Mouse (Mus musculus): ENCODE results near the gene Myo16. TPM values are rescaled to one million over a fixed set of nuclear protein-coding genes. Genes with fewer than 3 reads are reported as not detected.

Myo16 gene
- total and polyA plus RNA-seq, 3 experiments, result not detected

DNA sequence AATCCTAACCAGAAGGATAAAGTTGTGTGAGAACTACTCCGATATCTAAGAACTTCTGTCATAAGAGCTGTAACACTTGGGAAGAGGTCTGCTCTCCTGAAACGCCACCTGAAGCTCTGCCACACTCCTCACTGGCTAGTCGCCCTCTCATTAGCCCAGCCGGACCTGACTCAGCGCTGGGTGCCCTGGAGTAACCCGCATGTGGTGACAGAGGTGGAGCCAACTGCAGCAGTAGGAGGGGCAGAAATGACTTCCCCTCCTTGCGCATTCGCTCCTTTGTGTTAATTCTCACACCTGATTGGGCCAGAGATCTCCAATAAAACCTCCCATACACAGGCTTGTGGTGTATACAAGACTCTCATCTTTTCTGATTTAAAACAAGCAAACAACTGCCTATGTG is 14.2 kb upstream of the Myo16 start:
- no peak for DNase-seq (ENCODE audit: low read depth, low spot score)
- Histone ChIP-seq H3K36me3 (ENCODE audit: control insufficient read depth in 1 of 2, insufficient read depth in 2 of 2, low read length in 2 of 2) (no peaks in the 10 kb centered on the region), H3K79me2 (ENCODE audit: control insufficient read depth, insufficient read depth, low read length, poor library complexity) (no peaks in the 10 kb centered on the region), H3K9me3 (replicated peaks; ENCODE audit: insufficient read depth, low read length) (no peaks in the 10 kb centered on the region), H3K4me3 (ENCODE audit: control insufficient read depth in 1 of 2, insufficient read depth in 1 of 2, low read depth in 2 of 2, low read length in 2 of 2) (no peak overlapping the region), H3K27me3 (ENCODE audit: control insufficient read depth in 1 of 2, insufficient read depth in 2 of 2, low read length in 2 of 2) (no peaks in the 10 kb centered on the region), H3K27ac (ENCODE audit: control insufficient read depth, low read depth, low read length) (no peak overlapping the region), H3K9ac (ENCODE audit: control insufficient read depth, low read depth, low read length, poor library complexity, severe bottlenecking) (no peak overlapping the region), H3K4me1 (ENCODE audit: control insufficient read depth in 1 of 2, insufficient read depth in 2 of 2, low read length in 2 of 2) (no peaks in the 10 kb centered on the region)
- TF ChIP-seq EP300 (IDR thresholded peaks at IDR 0.05; ENCODE audit: low read depth in 1 of 2, low read length in 2 of 2) (no peak), ETS1 (IDR thresholded peaks at IDR 0.05; ENCODE audit: low read depth, low read length) (no peak), JUND (IDR thresholded peaks at IDR 0.05; ENCODE audit: low read depth, low read length) (no peak)

- Histone ChIP-seq H3K36me3 (ENCODE audit: control insufficient read depth in 1 of 2, insufficient read depth in 2 of 2, low read length in 2 of 2) (no peaks in the 10 kb centered on the region), H3K79me2 (ENCODE audit: control insufficient read depth, insufficient read depth, low read length, poor library complexity) (no peaks in the 10 kb centered on the region), H3K27me3 (ENCODE audit: control insufficient read depth in 1 of 2, insufficient read depth in 2 of 2, low read length in 2 of 2) (no peaks in the 10 kb centered on the region), H3K4me1 (ENCODE audit: control insufficient read depth in 1 of 2, insufficient read depth in 2 of 2, low read length in 2 of 2) (no peaks in the 10 kb centered on the region), H3K9me3 (replicated peaks; ENCODE audit: insufficient read depth, low read length) (no peaks in the 10 kb centered on the region), H3K27ac (ENCODE audit: control insufficient read depth, low read depth, low read length) (no peak overlapping the region), H3K9ac (ENCODE audit: control insufficient read depth, low read depth, low read length, poor library complexity, severe bottlenecking) (no peak overlapping the region), H3K4me3 (ENCODE audit: control insufficient read depth in 1 of 2, insufficient read depth in 1 of 2, low read depth in 2 of 2, low read length in 2 of 2) (no peak overlapping the region)
- no peak for DNase-seq (ENCODE audit: low read depth, low spot score)
- TF ChIP-seq RAD21 (IDR thresholded peaks at IDR 0.05; ENCODE audit: low read depth, low read length), result no peak
- no peak for TF ChIP-seq ZMIZ1 (IDR thresholded peaks at IDR 0.05; ENCODE audit: low read depth, low read length)
- TF ChIP-seq ZC3H11A (IDR thresholded peaks at IDR 0.05; ENCODE audit: low read depth, low read length), result no peak
- no peak for TF ChIP-seq MXI1 (IDR thresholded peaks at IDR 0.05; ENCODE audit: low read depth, low read length)
- no peak for TF ChIP-seq POLR2A (IDR thresholded peaks at IDR 0.05; ENCODE audit: control insufficient read depth in 1 of 2, insufficient read depth in 1 of 2, low read depth in 1 of 2, low read length in 2 of 2, poor library complexity in 1 of 2)
- TF ChIP-seq E2F4 (IDR thresholded peaks at IDR 0.05; ENCODE audit: borderline replicate concordance, low read depth, low read length), result no peak
- no peak for TF ChIP-seq TBP (IDR thresholded peaks at IDR 0.05; ENCODE audit: low read depth, low read length)
- no peak for TF ChIP-seq KAT2A (conservative IDR thresholded peaks at IDR 0.05; ENCODE audit: low read depth, low read length)
- TF ChIP-seq CTCF (IDR thresholded peaks at IDR 0.05 in 2 of 3, conservative IDR thresholded peaks at IDR 0.05 in 1 of 3; ENCODE audit: control insufficient read depth in 1 of 3, insufficient read depth in 1 of 3, low read depth in 2 of 3, low read length in 3 of 3, poor library complexity in 1 of 3, severe bottlenecking in 1 of 3), result no peak
- TF ChIP-seq USF1 (IDR thresholded peaks at IDR 0.05; ENCODE audit: low read depth, low read length), result no peak
- TF ChIP-seq USF2 (IDR thresholded peaks at IDR 0.05; ENCODE audit: borderline replicate concordance in 1 of 2, insufficient read depth in 1 of 2, low read depth in 1 of 2, low read length in 2 of 2), result no peak
- no peak for TF ChIP-seq MYB (IDR thresholded peaks at IDR 0.05; ENCODE audit: low read depth, low read length)
- TF ChIP-seq UBTF (IDR thresholded peaks at IDR 0.05; ENCODE audit: borderline replicate concordance, insufficient read depth, low read depth, low read length), result no peak
Measured at GRCm38 (mm10) chr8:10143961-10144360, 9.8 kb upstream of the Myo16 start.
